Mouse (Mus musculus) stomach, embryonic 15.5 days (tissue): ENCODE measurements at regions not wholly inside any gene's neighbourhood (a gene's known extent, or its start where the extent isn't known, plus 50 kb on each side); places are given as distances from the start of the nearest gene placed in this dataset.
A peak's percentile ranks its signal among the peaks of the same experiment; 100 is the strongest.

Source experiments
- ATAC-seq: fragments of 200-750 bp; cut with Nextera tagmentation; 2 replicates; pipeline ENCODE4 v1.8.0; 2017; ENCODE audit warnings: low read depth, moderate number of reproducible peaks, moderate TSS enrichment; ENCODE audit not compliant: insufficient read depth, low FRiP score
- H3K27ac ChIP-seq: fragments of 300-500 bp; sonication (generic); 2 replicates; pipeline ENCODE4 v1.5.1; 2015; ENCODE audit warnings: mild to moderate bottlenecking, inconsistent platforms
- H3K27me3 ChIP-seq: fragments of 300-500 bp; sonication (generic); replicated peaks from 2 replicates; pipeline ENCODE4 v1.6.1; 2015; ENCODE audit warnings: inconsistent platforms
- H3K36me3 ChIP-seq: fragments of 300-500 bp; sonication (generic); 2 replicates; pipeline ENCODE4 v1.6.1; 2015; ENCODE audit warnings: inconsistent platforms
- H3K4me1 ChIP-seq: fragments of 300-500 bp; sonication (generic); 2 replicates; pipeline ENCODE4 v1.6.1; 2015; ENCODE audit warnings: inconsistent platforms
- H3K4me2 ChIP-seq: fragments of 300-500 bp; sonication (generic); 2 replicates; pipeline ENCODE4 v1.6.1; 2015; ENCODE audit warnings: mild to moderate bottlenecking, inconsistent platforms
- H3K4me3 ChIP-seq: fragments of 300-500 bp; sonication (generic); replicated peaks from 2 replicates; pipeline ENCODE4 v1.5.1; 2015; ENCODE audit warnings: inconsistent platforms
- H3K9ac ChIP-seq: fragments of 300-500 bp; sonication (generic); 2 replicates; pipeline ENCODE4 v1.6.1; 2015; ENCODE audit warnings: inconsistent platforms
- H3K9me3 ChIP-seq: fragments of 300-500 bp; sonication (generic); 2 replicates; pipeline ENCODE4 v1.6.1; 2016; ENCODE audit warnings: inconsistent platforms
- WGBS: fragments of 180-500 bp; shearing (Covaris S2); methylation state at CpG from one replicate; pipeline ENCODE4 v1.1.7; 2015; 5-methylcytosine and 5-hydroxymethylcytosine counted together

DNA sequence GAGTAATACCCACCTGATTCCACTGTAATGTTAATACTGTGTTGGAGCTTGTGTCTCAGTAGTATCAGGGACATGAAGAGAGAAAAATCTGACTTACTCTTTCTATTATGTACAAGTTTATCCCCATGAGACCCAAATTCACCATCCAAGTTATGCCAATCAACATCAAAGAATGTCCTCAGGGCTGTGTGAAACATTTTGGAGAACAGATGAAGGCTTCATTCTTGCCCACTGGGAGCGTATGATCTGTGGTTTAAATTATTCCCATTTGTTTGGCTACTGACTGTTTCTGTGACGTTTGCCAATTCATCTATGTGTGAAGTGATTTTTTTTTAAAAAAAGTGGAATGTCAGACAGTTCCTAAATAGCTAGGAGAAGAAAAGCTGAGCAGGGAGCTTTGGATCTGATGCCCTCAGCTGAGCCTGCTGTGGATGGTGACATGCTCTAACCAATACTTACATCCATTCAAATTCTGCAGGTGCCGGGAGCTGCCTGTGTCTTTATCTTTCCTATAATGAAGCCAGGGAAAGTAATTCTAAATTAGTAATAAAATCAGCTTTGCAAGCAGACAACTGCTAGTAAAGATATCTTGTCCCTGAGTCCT lies 173.3 kb upstream of the Pitrm1 start:
- Histone ChIP-seq H3K9me3 (no peaks in the 10 kb centered on the region), H3K36me3 (no peaks in the 10 kb centered on the region), H3K4me3 (no peak overlapping the region), H3K4me2 (no peak overlapping the region), H3K27ac (no peak overlapping the region), H3K4me1 (no peaks in the 10 kb centered on the region), H3K9ac (no peak overlapping the region), H3K27me3 (no peaks in the 10 kb centered on the region)
- 80% methylated on average over 3 of the region's 3 CpGs for WGBS
- ATAC-seq = no peak

DNA sequence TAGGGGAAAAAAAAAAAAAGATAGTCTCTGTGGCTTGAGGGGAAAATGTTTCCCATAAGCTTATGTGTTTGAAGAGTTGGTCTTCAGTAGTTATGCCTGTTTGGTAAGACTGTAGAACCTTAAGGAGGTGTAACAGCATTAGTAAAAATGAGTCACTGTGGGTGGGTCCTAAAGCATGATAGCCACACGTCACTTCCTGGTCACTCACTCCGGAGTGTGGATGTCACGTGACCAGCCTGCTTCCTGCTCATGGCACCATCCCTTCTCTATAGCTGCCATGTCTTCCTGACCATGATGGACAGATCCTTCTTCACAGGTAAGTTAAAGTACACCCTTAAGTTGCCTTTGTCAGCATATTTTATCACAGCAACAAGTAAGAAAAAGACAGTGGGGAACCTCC lies 170.0 kb upstream of the Pitrm1 start:
- no peak; the same call in 1 of the 2 replicates for ATAC-seq
- no peaks in the 10 kb centered on the region for H3K27me3 ChIP-seq
- H3K27ac ChIP-seq = no peak overlapping the region
- H3K4me1 ChIP-seq = no peaks in the 10 kb centered on the region
- no peaks in the 10 kb centered on the region for H3K9me3 ChIP-seq
- H3K9ac ChIP-seq = no peak overlapping the region
- no peak overlapping the region for H3K4me2 ChIP-seq
- no peaks in the 10 kb centered on the region for H3K36me3 ChIP-seq
- 81% methylated on average over 3 of the region's 3 CpGs for WGBS
- no peak overlapping the region for H3K4me3 ChIP-seq

DNA sequence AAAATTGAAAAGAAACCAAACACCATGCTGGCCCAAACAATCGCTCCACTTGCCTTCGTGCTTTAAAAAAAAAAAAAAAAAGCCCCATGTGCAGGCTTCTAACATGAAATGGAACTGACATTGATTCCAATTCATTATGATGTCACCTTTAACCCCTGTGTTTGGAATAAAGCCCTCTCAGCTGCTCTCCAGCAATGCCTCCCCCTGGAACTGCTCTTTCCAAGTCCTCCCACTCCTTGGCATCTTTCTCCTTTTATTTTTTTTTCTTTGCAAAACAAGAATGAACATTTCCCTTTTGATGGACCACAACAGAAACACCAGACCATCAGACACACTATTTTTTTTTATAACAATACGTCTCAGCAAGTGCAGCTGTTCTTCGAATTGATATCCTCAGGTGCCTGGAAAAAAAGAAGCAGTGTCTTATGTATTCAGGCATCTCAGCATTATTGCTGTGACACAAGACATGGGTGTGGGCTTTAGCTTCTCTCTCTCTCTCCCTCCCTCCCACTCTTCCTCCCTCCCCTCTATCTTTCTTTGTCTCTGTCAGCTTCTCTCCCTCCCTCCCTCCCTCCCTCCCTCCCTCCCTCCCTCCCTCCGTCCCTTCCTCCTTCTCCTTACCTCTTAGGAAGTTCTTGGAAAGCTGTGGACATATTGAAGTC lies 152.3 kb upstream of the Pitrm1 start:
- ATAC-seq = no peak
- 49% methylated on average over 4 of the region's 5 CpGs for WGBS

DNA sequence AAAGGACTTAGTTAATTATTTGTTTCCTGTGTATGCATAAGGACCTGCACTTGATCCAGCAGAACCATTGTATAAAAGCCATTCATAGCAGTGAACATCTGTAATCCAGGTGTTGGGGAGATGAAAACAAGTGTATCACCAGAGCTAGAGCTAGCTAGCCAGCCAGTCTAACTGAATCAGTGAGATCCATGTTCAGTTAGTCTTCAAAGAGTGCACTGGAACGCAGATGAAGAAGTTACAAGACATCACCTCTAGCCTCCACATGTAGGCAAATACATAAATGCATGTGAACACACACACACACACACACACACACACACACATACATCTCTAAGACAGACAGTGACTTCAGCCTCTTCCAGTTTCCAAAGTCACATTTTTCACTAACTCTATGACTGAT lies 150.3 kb upstream of the Pitrm1 start:
- Histone ChIP-seq H3K36me3 (no peaks in the 10 kb centered on the region), H3K9ac (no peak overlapping the region), H3K4me3 (no peak overlapping the region), H3K27ac (no peak overlapping the region), H3K4me1 (no peaks in the 10 kb centered on the region), H3K9me3 (no peaks in the 10 kb centered on the region), H3K4me2 (no peak overlapping the region), H3K27me3 (no peaks in the 10 kb centered on the region)
- ATAC-seq = no peak
- 92% methylated on average over 1 of the region's 1 CpGs for WGBS

More for the DNA sequence above, 152.3 kb upstream of the Pitrm1 start:
- no peaks in the 10 kb centered on the region for H3K4me1 ChIP-seq
- H3K27me3 ChIP-seq = no peaks in the 10 kb centered on the region
- no peaks in the 10 kb centered on the region for H3K36me3 ChIP-seq
- no peak overlapping the region for H3K4me2 ChIP-seq
- no peak overlapping the region for H3K4me3 ChIP-seq
- H3K27ac ChIP-seq = no peak overlapping the region
- H3K9me3 ChIP-seq = no peaks in the 10 kb centered on the region
- no peak overlapping the region for H3K9ac ChIP-seq

DNA sequence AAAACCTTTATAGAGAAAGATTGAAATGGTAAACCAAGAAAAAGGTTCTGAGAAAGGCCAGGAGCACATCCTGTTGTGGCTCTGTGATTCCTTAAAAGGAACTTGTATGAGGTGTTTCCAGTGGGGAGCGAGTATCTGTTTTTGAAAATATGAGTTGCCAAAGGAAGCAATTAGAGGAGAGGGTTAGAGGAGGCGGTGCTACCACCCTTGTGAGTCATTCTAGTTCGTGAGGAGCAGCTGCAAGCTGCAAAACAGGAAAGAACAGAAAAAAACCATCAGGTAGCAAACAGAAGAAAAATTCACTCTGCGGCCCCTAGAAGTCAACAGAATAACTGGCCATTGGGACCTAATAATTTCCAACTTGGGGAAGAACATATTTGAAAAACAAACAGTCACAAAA lies 116.1 kb upstream of the Pitrm1 start:
- WGBS = 51% methylated on average over 4 of the region's 4 CpGs
- H3K36me3 ChIP-seq = no peaks in the 10 kb centered on the region
- H3K27ac ChIP-seq = no peak overlapping the region
- H3K4me3 ChIP-seq = no peak overlapping the region
- no peak overlapping the region for H3K4me2 ChIP-seq
- no peaks in the 10 kb centered on the region for H3K27me3 ChIP-seq
- no peak for ATAC-seq
- H3K4me1 ChIP-seq = no peaks in the 10 kb centered on the region
- no peak overlapping the region for H3K9ac ChIP-seq
- H3K9me3 ChIP-seq = no peaks in the 10 kb centered on the region

DNA sequence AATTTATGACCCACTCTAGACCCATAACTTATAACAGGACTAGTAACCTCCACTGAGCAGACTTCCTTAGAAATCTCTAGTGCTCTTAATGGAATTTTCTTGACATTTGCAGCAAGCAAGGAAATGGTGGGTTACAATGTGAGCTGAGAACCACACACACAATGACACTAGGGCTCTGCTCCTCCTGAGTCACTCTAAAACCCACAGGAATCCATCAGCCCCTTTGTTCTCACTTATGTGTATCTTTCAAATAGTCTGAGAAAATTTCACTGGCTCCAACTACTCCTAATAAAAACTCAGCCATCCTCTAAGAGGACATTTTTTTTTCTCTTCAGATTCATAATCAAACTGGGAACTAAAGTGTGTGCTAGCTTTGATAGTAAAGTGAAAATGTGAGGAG lies 101.0 kb upstream of the Pitrm1 start:
- H3K4me2 ChIP-seq = no peak overlapping the region
- no peak for ATAC-seq
- no peak overlapping the region for H3K9ac ChIP-seq
- H3K9me3 ChIP-seq = no peaks in the 10 kb centered on the region
- H3K27me3 ChIP-seq = no peaks in the 10 kb centered on the region
- H3K4me1 ChIP-seq = no peaks in the 10 kb centered on the region
- H3K36me3 ChIP-seq = no peaks in the 10 kb centered on the region
- no peak overlapping the region for H3K27ac ChIP-seq
- H3K4me3 ChIP-seq = no peak overlapping the region

DNA sequence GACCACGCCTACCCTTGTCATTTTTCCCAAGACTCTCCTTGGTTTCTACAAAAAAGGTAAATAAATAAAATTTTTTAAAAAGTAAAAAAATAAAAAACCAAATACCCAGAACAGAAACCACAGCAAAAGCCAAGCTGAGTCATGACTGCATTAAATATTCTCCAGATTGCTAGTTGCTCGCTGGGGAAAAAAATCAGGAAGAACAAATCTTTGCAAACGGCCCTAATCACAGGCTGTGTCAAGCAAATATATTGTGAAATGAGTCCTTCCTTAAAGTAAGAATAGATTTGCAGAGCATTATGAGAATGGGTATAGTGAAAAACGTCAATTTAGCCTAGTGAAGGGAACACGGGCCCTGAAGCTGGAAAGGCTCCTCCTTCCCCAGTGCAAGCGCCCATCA lies 86.6 kb upstream of the Pitrm1 start:
- H3K36me3 ChIP-seq = no peaks in the 10 kb centered on the region
- no peaks in the 10 kb centered on the region for H3K4me1 ChIP-seq
- ATAC-seq = no peak
- H3K4me3 ChIP-seq = no peak overlapping the region
- no peaks in the 10 kb centered on the region for H3K27me3 ChIP-seq
- H3K27ac ChIP-seq = no peak overlapping the region
- WGBS = 84% methylated on average over 6 of the region's 6 CpGs
- H3K9ac ChIP-seq = no peak overlapping the region
- H3K4me2 ChIP-seq = no peak overlapping the region
- H3K9me3 ChIP-seq = no peaks in the 10 kb centered on the region

DNA sequence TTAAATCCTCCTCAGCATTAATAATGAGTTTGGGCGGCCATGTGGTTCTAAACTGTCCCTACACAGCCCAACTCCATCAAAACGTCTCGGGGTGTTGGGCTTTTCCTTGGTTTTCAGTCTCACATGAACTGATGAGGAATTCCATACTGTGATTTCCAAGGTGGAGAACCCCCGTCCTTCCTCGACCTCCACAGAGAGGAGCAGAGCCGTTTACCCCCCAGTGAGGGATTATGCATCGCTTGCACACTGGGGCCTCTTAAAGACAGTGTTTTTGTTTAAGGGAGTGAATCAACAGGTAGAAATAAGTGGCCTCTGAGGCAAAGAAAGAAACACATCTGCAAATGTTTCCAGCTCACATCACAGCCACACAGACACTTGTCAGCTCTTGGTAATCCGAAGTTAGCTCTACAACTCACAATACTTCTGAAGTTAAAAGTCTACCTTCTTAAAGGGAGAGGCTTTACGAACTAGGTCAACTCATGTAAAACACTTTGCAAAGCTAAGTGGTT lies 82.0 kb upstream of the Pitrm1 start:
- H3K9ac ChIP-seq = no peak overlapping the region
- H3K27ac ChIP-seq = no peak overlapping the region
- H3K4me1 ChIP-seq = no peaks in the 10 kb centered on the region
- 41% methylated on average over 9 of the region's 9 CpGs for WGBS
- H3K27me3 ChIP-seq = no peaks in the 10 kb centered on the region
- no peak overlapping the region for H3K4me3 ChIP-seq
- H3K9me3 ChIP-seq = no peaks in the 10 kb centered on the region
- no peak for ATAC-seq
- H3K4me2 ChIP-seq = no peak overlapping the region
- no peaks in the 10 kb centered on the region for H3K36me3 ChIP-seq

DNA sequence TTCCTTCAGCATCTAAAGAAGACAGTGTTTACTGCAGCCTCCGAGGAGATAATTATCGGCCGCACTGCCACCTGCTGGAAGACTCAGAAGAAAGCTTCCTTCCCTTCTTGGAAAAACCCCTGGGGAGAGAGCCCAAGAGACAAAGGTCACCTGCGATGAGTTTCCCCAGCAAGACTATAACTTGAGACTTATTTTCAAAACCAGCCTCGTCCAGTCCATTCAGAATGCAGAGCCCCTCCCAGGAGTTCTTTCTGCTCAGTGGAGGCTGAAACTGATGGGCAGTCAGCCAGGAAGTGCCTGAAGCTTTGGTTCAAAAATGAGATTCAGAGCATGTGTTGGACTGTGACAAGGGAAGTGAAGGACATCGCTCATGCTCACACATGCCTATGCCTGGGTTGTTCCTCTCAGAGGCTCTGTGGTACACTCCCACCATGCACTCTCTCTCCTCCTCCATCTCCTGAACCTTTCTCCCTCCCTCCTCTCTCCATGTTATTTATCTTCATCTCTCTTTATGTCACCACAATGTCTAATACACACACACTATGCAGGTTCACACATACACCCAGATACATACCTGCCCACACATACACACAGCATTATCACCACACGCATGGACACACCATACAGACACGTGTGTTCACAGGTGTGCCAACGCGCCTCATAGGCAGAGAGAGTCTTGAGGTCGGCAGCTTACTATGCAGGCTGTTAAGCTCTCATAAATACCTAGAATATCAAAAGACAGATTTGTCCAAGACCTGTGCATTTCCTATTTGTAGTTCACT lies 78.3 kb upstream of the Pitrm1 start:
- WGBS = 54% methylated on average over 11 of the region's 11 CpGs
- no peaks in the 10 kb centered on the region for H3K4me1 ChIP-seq
- H3K9me3 ChIP-seq = no peaks in the 10 kb centered on the region
- no peak overlapping the region for H3K4me2 ChIP-seq
- no peak overlapping the region for H3K4me3 ChIP-seq
- no peaks in the 10 kb centered on the region for H3K27me3 ChIP-seq
- peak; percentile 35; the same call in 1 of the 2 replicates for ATAC-seq
- no peaks in the 10 kb centered on the region for H3K36me3 ChIP-seq
- H3K27ac ChIP-seq = no peak overlapping the region
- H3K9ac ChIP-seq = no peak overlapping the region

DNA sequence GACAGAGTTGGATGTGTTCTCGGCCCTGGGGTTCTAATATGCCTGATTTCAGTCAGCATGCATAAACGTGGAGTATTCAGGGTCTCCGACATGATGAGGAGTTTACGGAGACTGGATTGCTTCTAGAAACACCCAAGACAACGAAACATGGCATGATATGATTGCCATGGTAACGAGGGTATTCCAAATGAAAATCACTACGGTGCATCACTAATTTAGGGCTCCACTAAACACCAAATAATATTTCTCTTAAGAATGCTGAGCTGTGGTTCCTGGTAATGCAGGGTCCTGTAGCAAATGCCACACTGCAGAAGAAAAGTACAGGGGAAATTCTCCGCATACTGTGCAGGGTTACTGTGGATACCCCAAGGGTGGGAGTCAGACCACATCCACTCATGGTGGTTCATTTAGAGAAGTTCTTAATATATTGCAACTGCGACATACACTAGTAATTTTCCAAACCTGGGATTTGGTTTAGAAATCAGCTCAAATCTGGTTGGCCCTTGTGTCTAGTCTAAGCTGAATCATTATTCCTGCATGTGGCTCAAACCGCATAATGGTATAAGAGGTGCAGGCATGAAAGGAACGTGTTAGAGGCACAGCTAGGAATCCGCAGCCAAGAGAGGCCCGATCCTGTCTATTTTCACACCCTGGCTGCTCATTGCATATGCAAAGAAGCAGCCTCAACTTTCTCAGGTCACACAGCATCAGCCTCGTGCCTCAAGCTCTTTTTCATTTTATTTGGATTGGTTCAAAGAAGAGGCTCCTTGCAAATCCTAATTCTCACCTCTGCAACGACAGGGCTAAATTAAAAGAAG lies 77.5 kb upstream of the Pitrm1 start:
- Histone ChIP-seq H3K4me2 (no peak overlapping the region), H3K9ac (no peak overlapping the region), H3K4me1 (no peaks in the 10 kb centered on the region), H3K4me3 (no peak overlapping the region), H3K9me3 (no peaks in the 10 kb centered on the region), H3K27ac (no peak overlapping the region), H3K27me3 (no peaks in the 10 kb centered on the region), H3K36me3 (no peaks in the 10 kb centered on the region)
- no peak for ATAC-seq
- whole genome bisulfite sequencing = 81% methylated on average over 15 of the region's 15 CpGs

DNA sequence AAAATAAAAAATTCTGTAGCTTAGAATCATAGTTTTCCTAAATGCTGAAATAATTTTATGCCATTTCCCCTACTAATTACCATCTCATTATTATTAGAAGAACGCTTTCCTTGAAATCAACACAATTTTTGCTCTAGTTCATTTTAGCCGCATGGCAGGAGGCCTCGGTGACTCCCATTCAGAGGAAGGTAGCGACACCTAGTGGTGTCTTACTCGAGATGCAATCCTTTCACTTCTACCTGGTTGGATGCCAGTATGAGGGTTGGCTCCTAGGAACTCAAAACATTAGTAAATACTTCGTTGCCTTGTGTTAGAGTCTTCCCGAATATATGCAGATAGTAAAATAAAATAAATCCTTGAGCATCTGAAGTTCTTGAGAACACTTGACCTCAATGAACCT lies 76.3 kb upstream of the Pitrm1 start:
- no peak for ATAC-seq
- H3K9me3 ChIP-seq = no peaks in the 10 kb centered on the region
- no peak overlapping the region for H3K4me2 ChIP-seq
- no peak overlapping the region for H3K27ac ChIP-seq
- no peaks in the 10 kb centered on the region for H3K27me3 ChIP-seq
- H3K4me1 ChIP-seq = no peaks in the 10 kb centered on the region
- no peak overlapping the region for H3K4me3 ChIP-seq
- H3K36me3 ChIP-seq = no peaks in the 10 kb centered on the region
- H3K9ac ChIP-seq = no peak overlapping the region
- WGBS = 12% methylated on average over 7 of the region's 7 CpGs
